Mouse (Mus musculus): ENCODE data around the gene 4930572O03Rik. TPM values are rescaled to one million over a fixed set of nuclear protein-coding genes. Genes with fewer than 3 reads are reported as not detected.
"Not testable (repeated sequence)": the region's sequence is repeated elsewhere in the genome, so short reads cannot be mapped to it uniquely, and the experiment has no call there.

Gene 4930572O03Rik
- polyA plus RNA-seq (2012; rRNA removed): not detected in 2 replicates

DNA sequence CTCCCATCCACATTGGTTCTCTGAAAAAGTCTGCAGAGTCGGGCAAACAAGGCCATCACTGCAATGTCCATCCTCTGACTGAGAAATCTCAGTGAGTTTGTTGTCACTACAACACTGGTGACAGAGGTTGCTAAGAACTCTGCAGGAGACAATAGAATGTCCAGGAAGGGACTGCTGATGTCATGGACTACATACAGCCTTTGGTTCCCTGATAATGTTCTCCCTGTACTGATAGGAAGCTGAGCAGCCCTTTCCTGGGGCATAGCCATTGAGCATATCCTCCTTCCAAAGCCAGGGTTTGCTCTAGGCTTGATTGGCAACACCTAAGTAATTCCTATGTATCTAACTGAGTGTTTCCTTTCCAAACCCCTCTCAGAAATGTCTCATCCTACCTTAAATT lies at the start of gene 4930572O03Rik:
Gene 4930572O03Rik, minus strand, starts transcription at position 101 of the 400 bp plus-strand sequence.
- H3K36me3 ChIP-seq (ENCODE audit: control insufficient read depth, insufficient read depth, low read length); H3K27me3 ChIP-seq (ENCODE audit: control insufficient read depth, insufficient read depth, low read length); H3K4me3 ChIP-seq (ENCODE audit: extremely low read depth, insufficient read depth, insufficient read length); DNase-seq (ENCODE audit: low read depth in 1 of 2, low spot score in 2 of 2); H3K27ac ChIP-seq (ENCODE audit: insufficient read depth, low read length); H3K4me1 ChIP-seq (ENCODE audit: control insufficient read depth, insufficient read depth, insufficient read length): not testable (repeated sequence)
- 60% methylated on average over 1 of the region's 1 CpGs for WGBS

- not testable (repeated sequence) for H3K36me3 ChIP-seq (ENCODE audit: control insufficient read depth, insufficient read depth, low read length); H3K4me3 ChIP-seq (ENCODE audit: extremely low read depth, insufficient read depth, insufficient read length); H3K4me1 ChIP-seq (ENCODE audit: control insufficient read depth, insufficient read depth, insufficient read length); H3K27me3 ChIP-seq (ENCODE audit: control insufficient read depth, insufficient read depth, low read length); H3K27ac ChIP-seq (ENCODE audit: insufficient read depth, low read length); DNase-seq (ENCODE audit: low read depth in 1 of 2, low spot score in 2 of 2)
- whole genome bisulfite sequencing: 28% methylated on average over 5 of the region's 5 CpGs
Observed at GRCm38 (mm10) chr5:15702891-15703290, 46.0 kb upstream of the 4930572O03Rik start.

DNA sequence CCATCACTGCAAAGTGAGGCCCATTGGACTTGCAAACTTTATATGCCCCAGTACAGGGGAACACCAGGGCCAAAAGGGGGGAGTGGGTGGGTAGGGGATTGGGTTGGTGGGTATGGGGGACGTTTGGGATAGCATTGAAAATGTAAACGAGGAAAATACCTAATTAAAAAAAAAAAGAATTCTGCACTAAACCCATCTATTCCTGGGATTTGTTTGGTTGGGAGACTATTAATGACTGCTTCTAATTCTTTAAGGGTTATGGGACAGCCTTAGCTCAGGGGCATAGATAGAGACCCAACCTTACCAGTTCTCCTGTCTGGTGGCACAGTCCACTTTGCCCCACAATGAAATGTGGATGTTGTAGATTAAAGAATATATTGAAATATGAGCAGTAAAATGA lies 40.9 kb upstream of the 4930572O03Rik start:
- 34% methylated on average over 2 of the region's 2 CpGs for WGBS
- not testable (repeated sequence) for H3K4me1 ChIP-seq (ENCODE audit: control insufficient read depth, insufficient read depth, insufficient read length); H3K36me3 ChIP-seq (ENCODE audit: control insufficient read depth, insufficient read depth, low read length); DNase-seq (ENCODE audit: low read depth in 1 of 2, low spot score in 2 of 2); H3K27ac ChIP-seq (ENCODE audit: insufficient read depth, low read length); H3K4me3 ChIP-seq (ENCODE audit: extremely low read depth, insufficient read depth, insufficient read length); H3K27me3 ChIP-seq (ENCODE audit: control insufficient read depth, insufficient read depth, low read length)

GRCm38 (mm10) chr5:15691849-15692248 lies 35.0 kb upstream of the 4930572O03Rik start:
- not testable (repeated sequence) for H3K36me3 ChIP-seq (ENCODE audit: control insufficient read depth, insufficient read depth, low read length); H3K4me3 ChIP-seq (ENCODE audit: extremely low read depth, insufficient read depth, insufficient read length); H3K27ac ChIP-seq (ENCODE audit: insufficient read depth, low read length); DNase-seq (ENCODE audit: low read depth in 1 of 2, low spot score in 2 of 2); H3K27me3 ChIP-seq (ENCODE audit: control insufficient read depth, insufficient read depth, low read length); H3K4me1 ChIP-seq (ENCODE audit: control insufficient read depth, insufficient read depth, insufficient read length)
- WGBS: 72% methylated on average over 4 of the region's 4 CpGs

- H3K4me1 ChIP-seq (ENCODE audit: control insufficient read depth, insufficient read depth, insufficient read length); H3K36me3 ChIP-seq (ENCODE audit: control insufficient read depth, insufficient read depth, low read length); H3K4me3 ChIP-seq (ENCODE audit: extremely low read depth, insufficient read depth, insufficient read length); H3K27me3 ChIP-seq (ENCODE audit: control insufficient read depth, insufficient read depth, low read length); H3K27ac ChIP-seq (ENCODE audit: insufficient read depth, low read length); DNase-seq (ENCODE audit: low read depth in 1 of 2, low spot score in 2 of 2): not testable (repeated sequence)
- WGBS: 82% methylated on average over 4 of the region's 4 CpGs
Observed at GRCm38 (mm10) chr5:15690822-15691221, 34.0 kb upstream of the 4930572O03Rik start.

- WGBS: 71% methylated on average over 6 of the region's 6 CpGs
- not testable (repeated sequence) for H3K27me3 ChIP-seq (ENCODE audit: control insufficient read depth, insufficient read depth, low read length); DNase-seq (ENCODE audit: low read depth in 1 of 2, low spot score in 2 of 2); H3K4me3 ChIP-seq (ENCODE audit: extremely low read depth, insufficient read depth, insufficient read length); H3K4me1 ChIP-seq (ENCODE audit: control insufficient read depth, insufficient read depth, insufficient read length); H3K27ac ChIP-seq (ENCODE audit: insufficient read depth, low read length); H3K36me3 ChIP-seq (ENCODE audit: control insufficient read depth, insufficient read depth, low read length)
Observed at GRCm38 (mm10) chr5:15689659-15690213, 32.9 kb upstream of the 4930572O03Rik start.

DNA sequence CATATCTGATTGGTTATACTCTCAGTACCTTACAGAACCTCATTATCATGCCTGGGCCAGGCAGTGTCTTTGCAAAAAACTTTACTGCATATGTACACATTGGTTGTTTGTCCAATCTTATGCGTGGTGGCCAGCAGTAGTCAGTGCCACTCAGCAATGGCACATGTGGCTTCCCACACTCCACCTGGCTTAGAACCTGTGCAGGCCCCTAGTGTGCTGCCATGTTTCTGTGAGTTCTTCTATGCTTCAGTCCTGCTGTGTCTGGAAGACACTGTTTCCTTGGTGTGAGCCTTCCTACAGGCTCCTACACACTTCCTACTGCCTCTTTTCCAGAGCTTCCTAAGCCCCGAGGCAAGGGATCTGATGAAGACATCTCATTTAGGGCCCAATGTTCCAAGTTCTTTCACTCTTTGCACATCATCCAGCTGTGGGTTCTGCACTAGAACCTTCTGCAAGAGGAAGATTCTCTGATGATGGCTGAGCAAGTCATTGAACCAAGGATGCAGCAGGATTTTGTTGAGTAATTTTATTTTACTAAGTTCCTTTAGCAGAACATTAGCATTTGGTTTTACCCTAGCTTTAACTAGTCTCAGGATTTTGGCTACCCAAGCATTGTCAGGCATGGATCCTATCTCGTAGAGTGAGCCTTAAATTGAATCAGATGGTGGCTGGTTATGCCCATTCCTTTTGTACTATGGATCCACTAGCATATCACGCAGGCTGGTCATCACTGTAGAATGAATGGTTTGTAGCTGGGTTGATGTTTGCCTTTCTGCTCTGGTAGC lies 32.2 kb upstream of the 4930572O03Rik start:
- DNase-seq (ENCODE audit: low read depth in 1 of 2, low spot score in 2 of 2); H3K4me1 ChIP-seq (ENCODE audit: control insufficient read depth, insufficient read depth, insufficient read length); H3K36me3 ChIP-seq (ENCODE audit: control insufficient read depth, insufficient read depth, low read length); H3K4me3 ChIP-seq (ENCODE audit: extremely low read depth, insufficient read depth, insufficient read length); H3K27me3 ChIP-seq (ENCODE audit: control insufficient read depth, insufficient read depth, low read length); H3K27ac ChIP-seq (ENCODE audit: insufficient read depth, low read length): not testable (repeated sequence)
- 69% methylated on average over 4 of the region's 4 CpGs for WGBS

- not testable (repeated sequence) for H3K27ac ChIP-seq (ENCODE audit: insufficient read depth, low read length); H3K27me3 ChIP-seq (ENCODE audit: control insufficient read depth, insufficient read depth, low read length); H3K36me3 ChIP-seq (ENCODE audit: control insufficient read depth, insufficient read depth, low read length); H3K4me1 ChIP-seq (ENCODE audit: control insufficient read depth, insufficient read depth, insufficient read length); DNase-seq (ENCODE audit: low read depth in 1 of 2, low spot score in 2 of 2); H3K4me3 ChIP-seq (ENCODE audit: extremely low read depth, insufficient read depth, insufficient read length)
- 79% methylated on average over 8 of the region's 10 CpGs for WGBS
Observed at GRCm38 (mm10) chr5:15681301-15682035, 24.6 kb upstream of the 4930572O03Rik start.

DNA sequence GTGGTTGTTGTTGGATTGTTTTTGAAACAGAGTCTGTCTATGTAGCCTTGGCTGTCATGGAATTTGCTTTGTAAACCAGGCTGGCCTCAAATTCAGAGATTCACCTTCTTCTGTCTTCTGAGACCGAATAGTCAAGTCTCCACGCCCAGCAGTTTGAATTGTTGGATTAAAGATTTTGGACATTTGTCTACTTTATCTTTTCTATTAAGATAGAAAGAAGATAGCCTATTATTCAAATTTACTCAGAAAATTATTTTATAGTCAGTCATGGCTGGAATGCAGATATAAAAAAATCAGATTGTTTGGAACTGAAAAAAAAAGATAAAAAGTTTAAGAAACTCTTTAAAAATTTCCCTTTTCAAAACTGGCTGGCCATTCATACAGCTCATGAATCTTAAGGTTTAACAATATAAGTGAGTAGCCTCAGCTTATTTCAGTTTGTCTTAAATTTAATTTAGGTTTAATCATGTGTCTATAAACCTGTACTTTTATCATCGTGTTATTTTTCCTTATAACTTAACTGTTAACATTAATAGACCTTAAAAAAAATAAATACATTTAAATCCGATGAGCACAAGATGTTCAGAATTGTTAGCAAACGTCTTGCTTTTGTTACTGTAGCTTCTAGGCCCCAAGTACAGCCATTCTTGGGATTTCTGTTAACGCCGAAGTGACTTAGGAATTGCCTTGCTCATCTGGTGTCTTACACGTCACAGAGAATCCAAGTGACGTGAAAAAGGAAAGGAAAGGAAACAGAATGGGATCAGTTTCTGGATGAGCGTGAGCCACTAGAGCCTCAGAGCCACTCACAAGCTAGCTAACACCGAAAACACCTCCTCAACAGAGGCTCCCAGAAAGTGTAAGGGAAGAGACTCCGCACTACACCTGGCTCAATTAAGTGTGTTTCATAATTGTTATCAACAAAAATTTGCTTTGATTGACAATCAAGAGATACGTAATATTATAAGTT lies 23.4 kb upstream of the 4930572O03Rik start:
- H3K27me3 ChIP-seq (ENCODE audit: control insufficient read depth, insufficient read depth, low read length); H3K4me3 ChIP-seq (ENCODE audit: extremely low read depth, insufficient read depth, insufficient read length); H3K27ac ChIP-seq (ENCODE audit: insufficient read depth, low read length); H3K36me3 ChIP-seq (ENCODE audit: control insufficient read depth, insufficient read depth, low read length); H3K4me1 ChIP-seq (ENCODE audit: control insufficient read depth, insufficient read depth, insufficient read length); DNase-seq (ENCODE audit: low read depth in 1 of 2, low spot score in 2 of 2): not testable (repeated sequence)
- 66% methylated on average over 13 of the region's 13 CpGs for WGBS

DNA sequence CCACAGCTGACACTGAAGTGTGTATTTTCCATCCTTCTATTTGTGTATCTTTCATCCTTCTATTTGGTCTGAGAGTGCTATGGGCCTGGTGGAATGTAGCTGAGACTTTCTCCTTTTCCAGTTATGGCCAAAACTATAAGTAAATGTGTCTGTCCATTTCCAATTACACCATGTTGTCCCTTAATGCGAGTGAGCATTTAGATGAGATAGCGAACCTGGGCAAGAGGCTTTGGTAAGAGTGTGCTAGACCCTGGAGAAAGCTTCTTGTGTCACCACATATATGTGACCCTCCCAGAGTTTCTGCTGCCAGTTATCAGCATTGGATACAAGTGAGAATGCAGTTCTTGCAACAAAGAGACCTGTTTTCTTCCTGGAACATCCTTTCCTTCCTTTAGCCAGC lies 22.0 kb upstream of the 4930572O03Rik start:
- DNase-seq (ENCODE audit: low read depth in 1 of 2, low spot score in 2 of 2); H3K27ac ChIP-seq (ENCODE audit: insufficient read depth, low read length); H3K4me3 ChIP-seq (ENCODE audit: extremely low read depth, insufficient read depth, insufficient read length); H3K27me3 ChIP-seq (ENCODE audit: control insufficient read depth, insufficient read depth, low read length); H3K36me3 ChIP-seq (ENCODE audit: control insufficient read depth, insufficient read depth, low read length); H3K4me1 ChIP-seq (ENCODE audit: control insufficient read depth, insufficient read depth, insufficient read length): not testable (repeated sequence)
- WGBS: 75% methylated on average over 2 of the region's 2 CpGs

All from spleen, adult 2 months (tissue).